Mouse (Mus musculus) cerebral cortex, adult 2 months (tissue): ENCODE data around the gene Hist1h4b.

Source experiments
- WGBS: fragments of 180-500 bp; shearing (Covaris S2); methylation state at CpG from one replicate; pipeline ENCODE4 v1.1.7; 2018; 5-methylcytosine and 5-hydroxymethylcytosine counted together

The Hist1h4b gene

DNA sequence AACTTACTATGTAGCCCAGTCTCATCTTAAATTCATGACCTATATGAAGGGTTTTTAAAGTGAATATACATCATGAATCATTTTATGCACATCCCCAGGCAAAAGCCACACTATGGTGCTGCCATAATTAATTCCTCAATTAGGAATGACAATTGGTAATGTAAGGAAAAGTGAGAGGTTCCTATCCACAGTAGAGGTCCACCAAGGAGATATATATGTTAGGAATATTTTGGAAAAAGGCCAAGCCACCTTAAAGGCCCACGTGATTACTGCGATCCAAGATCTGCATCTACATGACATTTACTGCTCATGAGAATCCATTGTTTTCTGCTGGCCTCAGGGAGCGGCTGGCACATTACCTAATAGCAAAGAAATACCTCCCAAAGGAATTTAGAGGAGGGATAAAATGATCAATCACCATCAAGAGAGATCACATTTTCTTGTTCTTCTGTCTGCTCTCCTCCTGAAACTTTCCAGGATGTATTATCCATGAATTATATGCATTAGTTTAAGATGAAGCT is 2.5 kb downstream of the Hist1h4b start:
- 69% methylated on average over 3 of the region's 3 CpGs for WGBS

DNA sequence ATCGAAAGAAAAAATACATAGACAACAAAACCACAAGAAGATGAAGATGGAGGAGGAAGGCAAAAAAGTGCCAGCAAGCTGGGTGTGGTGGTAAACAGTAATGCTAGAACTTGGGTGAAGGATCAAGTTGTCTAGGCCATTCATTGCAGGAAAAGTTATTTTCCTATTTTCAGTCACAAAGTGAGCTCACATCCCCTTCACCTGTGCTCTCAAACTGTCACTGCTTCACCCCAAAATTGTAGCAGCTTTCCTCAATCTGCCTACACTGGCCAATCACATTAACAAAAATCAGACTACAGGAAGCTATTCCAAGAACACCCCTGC is 3.1 kb downstream of the Hist1h4b start:
- 78% methylated on average over 1 of the region's 1 CpGs for WGBS

DNA sequence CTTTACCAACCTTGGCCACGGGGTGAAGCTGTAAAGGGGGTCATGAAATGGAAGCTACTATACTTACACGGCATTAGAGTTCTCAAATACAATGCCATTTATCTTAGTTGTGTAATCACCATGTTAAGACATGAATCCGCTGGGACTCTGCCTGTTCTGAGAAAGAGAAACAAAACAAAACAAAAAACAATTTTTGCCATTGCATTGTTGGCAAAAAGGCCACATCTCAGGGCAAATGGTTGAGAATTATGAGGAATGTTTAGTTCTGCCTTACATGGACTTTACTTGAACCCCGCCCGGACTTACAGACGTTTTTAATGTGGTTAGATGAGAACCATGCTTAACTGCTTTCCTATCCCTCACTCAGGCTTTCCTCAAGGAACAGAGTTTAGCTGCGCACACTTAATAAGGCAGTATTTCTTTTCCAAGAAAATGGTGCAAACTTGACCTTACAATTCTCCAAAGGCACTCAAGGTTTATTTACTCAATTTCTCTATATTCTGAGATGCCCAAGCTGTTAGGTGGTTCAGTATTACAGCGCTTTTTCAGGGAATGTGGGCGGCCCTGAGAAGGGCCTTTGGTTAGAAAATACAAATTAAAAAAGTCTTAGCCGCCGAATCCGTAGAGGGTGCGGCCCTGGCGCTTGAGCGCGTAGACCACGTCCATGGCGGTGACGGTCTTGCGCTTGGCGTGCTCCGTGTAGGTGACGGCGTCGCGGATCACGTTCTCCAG is 3.6 kb downstream of the Hist1h4b start:
- WGBS = 2% methylated on average over 22 of the region's 27 CpGs

DNA sequence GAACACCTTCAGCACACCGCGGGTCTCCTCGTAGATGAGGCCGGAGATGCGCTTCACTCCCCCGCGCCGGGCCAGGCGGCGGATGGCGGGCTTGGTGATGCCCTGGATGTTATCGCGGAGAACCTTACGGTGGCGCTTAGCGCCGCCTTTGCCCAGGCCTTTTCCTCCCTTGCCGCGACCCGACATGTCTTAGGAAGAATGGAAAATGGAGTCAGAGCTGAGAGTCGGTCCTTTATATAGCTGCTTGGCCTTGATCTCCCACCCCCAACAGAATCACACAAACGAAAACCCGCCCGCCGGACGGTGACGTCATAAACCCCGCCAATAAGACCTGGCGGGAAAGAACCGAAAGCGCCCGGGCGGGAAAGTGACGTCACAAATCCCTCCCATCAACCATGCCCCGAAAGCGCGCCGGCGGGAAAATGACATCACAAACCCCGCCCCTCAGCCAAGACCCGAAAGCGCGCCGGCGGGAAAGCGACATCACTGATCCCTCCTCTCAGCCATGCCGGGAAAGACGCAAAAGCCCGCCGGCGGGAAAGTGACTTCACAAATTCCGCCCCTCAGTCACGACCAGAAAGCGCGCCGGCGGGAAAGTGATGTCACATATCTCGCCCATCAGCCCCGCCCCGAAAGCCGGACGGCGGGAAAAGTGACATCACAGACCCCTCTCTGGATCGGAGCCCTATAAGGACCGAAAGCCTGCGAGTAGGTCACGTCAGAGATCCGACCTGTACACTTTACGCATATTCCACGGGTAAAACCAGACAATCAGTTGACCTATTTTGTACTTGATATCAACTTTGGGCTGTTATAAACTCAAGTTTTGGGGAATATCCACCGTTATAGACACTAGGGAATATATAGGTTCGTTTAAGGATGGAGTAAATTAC is 4.4 kb downstream of the Hist1h4b start, which contains the start of gene Hist1h4a:
Gene Hist1h4a, minus strand, starts transcription at position 259 of the 893 bp plus-strand sequence.
- under 1% methylated on average over 63 of the region's 72 CpGs for WGBS

DNA sequence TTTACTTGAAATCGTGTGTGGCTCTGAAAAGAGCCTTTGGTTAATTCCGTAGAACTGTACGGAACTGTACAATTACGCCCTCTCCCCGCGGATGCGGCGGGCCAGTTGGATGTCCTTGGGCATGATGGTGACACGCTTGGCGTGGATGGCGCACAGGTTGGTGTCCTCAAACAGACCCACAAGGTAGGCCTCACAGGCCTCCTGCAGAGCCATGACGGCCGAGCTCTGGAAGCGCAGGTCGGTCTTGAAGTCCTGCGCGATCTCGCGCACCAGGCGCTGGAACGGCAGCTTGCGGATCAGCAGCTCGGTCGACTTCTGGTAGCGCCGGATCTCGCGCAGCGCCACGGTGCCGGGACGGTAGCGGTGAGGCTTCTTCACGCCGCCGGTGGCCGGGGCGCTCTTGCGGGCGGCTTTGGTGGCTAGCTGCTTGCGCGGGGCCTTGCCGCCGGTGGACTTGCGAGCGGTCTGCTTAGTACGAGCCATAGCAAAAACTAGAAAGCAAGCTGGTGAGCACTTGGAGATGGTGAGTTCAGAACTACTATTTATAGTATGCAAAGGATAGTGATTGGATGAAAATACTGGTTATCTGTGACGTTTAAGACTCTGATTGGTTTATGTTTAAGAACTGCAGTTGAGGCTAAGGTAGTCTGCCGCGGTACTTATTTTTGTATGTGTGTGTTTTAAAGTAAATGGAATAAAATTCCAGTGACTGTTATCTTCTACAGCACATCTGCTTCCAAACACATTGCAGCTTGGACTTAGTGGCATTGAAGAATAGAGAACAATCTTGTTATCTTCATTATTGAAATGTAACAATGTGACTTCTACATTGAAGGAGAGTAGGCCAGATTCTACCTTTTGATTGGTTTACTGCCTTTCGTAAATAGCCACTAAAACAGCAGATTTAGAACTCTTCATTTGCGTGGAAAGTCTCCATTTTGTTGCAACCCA is 5.3 kb downstream of the Hist1h4b start, which contains the start of gene Hist1h3a:
Gene Hist1h3a, minus strand, starts transcription at position 516 of the 951 bp plus-strand sequence.
- under 1% methylated on average over 43 of the region's 52 CpGs for WGBS

DNA sequence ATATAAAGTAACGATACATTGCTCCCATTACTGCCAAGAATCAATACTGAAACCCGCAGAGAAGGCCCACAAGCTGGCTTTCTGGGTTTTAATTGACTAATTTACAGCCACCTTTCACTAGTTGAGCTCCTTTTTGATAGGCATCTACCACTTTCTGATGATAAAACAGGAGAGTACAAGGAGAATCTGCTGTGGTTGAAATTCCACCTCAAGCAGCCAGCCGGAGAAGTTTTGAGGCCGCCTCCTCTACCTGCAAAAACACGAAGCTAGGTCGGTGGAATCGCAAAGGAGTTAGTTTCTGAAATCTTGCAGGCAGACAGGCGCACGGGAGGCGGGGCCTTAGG is 6.4 kb downstream of the Hist1h4b start:
- WGBS = 2% methylated on average over 10 of the region's 10 CpGs

DNA sequence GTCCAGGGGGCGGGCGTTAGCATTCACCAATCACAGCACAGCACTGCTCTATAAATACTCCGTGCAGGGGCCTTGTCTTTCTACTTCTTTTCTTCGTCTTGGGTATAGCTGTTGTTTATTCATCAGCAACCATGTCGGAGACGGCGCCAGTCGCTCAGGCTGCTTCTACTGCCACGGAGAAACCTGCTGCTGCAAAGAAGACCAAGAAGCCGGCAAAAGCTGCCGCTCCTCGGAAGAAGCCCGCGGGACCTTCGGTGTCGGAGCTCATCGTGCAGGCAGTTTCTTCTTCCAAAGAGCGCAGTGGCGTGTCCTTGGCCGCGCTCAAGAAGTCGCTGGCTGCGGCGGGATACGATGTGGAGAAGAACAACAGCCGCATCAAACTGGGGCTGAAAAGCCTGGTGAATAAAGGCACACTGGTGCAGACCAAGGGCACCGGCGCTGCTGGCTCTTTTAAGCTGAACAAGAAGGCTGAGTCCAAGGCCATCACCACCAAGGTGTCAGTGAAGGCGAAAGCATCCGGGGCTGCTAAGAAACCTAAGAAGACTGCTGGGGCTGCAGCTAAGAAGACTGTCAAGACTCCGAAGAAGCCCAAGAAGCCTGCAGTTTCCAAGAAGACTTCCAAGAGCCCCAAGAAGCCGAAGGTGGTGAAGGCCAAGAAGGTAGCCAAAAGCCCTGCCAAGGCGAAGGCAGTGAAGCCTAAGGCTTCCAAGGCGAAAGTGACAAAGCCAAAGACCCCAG is 6.9 kb downstream of the Hist1h4b start, which contains the start of gene Hist1h1a:
Gene Hist1h1a, plus strand, starts transcription at position 81 of the 738 bp plus-strand sequence.
- WGBS = 3% methylated on average over 34 of the region's 34 CpGs

DNA sequence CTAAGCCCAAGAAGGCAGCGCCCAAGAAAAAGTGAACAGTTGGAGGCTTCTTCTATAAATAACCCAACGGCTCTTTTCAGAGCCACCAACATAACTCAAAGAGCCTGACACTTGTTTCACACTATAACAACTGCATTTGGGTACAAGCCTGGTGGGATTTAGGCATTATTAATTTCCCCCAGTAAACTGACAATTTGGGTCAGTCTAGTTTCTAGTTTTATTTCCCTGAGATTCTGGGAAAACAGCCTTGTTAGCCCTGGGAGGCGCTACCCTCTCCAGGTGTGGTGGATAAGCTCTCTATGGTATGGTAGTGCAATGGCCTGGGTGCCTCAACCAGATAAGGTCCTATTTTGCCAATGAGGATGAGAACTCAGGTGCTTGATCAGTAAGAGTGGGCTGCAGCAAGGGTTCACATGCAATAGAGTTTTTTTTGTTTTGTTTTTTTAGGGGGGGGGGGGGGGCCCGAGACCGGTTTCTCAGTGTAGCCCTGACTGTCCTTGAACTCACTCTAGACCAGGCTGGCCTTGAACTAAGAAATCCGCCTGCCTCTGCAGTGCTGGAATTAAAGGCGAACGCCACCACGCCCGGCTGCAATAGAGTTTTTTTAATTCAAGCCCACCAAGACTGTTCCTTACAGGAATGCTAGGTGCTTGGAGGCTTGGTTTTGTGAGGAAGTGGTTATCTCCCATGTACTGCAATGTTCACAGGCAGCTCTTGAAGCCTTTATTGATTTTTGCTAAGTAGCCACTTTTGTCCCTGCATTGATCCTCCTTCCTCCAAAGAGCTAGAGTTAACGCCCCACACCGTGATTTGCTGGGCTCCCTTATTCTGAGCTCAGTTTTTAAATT is 7.7 kb downstream of the Hist1h4b start:
- WGBS = 49% methylated on average over 12 of the region's 12 CpGs

DNA sequence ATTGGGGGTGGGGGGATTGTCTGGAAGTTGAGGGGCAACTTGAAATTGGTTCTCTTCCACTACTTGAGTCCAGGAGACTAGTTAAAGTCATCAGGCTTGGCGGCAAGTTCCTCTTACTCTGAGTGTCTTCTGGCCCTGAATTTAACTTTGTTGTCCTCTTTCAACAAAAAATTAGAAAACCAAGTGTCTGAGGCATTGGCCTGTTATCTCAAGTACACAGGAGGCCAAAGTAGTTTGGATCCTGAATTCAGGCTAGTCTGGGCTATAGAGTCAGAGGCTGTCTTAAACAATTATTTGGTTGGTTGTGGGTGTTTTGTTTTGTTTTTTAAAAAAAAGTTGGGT is 8.3 kb downstream of the Hist1h4b start:
- 90% methylated on average over 1 of the region's 1 CpGs for WGBS

DNA sequence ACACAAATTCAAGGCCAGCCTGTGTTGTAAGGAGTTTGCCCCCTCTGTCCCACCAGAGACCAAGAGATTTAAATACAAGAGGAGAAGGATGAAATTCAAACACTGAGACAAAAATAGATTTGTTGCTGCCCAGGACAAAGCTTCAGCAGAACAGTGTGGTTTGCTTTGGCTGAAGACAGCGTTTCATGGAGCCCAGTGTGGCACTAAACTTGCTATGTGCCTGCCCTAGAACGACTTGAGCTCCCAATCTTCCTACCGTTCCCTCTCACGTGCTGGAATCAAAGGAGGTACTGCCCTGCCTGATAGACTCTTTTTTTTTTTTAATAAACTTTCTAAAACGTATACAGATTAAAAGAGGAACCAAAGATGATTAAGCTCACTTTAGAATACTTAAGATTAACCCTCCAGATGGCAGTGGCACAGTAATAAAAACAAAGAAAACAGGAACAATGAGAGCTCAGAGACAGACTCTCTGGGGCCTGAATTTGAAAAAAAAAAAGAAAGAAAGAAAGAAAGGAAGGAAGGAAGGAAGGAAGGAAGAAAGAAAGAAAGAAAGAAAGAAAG is 12.1 kb downstream of the Hist1h4b start:
- 56% methylated on average over 5 of the region's 5 CpGs for WGBS

DNA sequence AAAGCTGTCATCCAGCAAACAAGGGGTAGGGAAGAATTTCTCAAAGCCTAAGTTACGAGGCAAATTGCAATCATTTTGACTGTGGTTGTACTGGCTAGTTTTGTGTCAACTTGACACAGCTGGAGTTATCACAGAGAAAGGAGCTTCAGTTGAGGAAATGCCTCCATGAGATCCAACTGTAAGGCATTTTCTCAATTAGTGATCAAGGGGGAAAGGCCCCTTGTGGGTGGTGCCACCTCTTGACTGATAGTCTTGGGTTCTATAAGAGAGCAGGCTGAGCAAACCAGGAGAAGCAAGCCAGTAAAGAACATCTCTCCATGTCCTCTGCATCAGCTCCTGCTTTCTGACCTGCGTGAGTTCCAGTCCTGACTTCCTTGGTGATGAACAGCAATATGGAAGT is 12.8 kb downstream of the Hist1h4b start, which contains the start of gene Trim38:
Gene Trim38, plus strand, starts transcription at position 301 of the 400 bp plus-strand sequence.
- WGBS = 94% methylated on average over 2 of the region's 2 CpGs

DNA sequence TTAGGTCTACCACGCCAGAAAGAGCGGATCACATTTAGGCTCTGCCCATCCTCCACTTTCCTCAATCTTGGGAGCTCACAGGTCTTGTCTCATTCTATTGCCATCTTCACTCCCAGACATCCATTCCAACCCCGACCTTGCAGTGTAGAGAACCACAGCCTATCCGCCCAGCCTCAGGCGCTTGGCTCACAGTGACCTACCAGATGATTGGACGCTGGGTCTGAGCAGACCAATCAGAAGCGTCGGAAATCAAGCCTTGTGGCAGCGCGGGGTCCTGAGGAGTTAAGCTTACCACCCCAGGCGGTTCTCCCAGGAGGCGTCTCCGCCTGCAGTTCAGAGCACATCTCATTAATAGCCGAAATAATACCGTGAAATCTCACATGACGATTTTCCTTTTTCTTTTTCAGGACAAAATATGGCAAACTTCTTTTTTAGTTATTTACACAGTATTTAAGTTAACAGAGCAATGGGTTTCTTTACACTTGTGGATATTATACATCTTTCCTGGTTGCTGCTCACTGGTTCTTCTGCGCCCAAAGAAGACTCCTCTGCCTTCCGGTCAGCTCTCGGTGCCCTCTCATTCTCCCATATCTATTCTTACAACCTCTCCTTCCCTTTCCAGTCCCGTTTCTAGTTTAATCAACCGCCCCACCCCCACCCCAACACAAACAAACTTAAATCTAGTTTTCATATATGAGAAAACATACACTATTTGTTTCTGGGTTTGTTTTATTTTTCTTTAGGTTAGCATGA is 15.9 kb downstream of the Hist1h4b start:
- WGBS = 26% methylated on average over 21 of the region's 21 CpGs

DNA sequence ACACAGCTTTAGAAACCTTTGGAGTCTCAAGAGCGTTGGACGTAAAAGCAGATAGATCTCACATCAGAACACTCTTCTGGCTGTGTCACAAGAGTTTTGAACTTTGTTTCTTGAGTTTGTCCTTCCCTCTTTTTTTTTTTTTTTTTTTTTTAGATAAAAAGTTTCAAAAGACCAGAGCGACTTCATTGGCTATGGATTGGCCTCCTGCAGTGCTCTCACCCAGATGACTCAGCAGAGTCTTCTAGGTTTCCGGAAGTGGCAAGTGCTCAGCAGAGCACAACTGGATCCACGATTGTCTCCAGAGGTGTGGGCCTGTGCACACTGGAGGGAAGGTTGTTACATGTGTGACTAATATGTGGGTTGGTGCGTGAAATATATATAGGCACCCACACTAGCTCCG is 21.5 kb downstream of the Hist1h4b start:
- WGBS = 93% methylated on average over 7 of the region's 7 CpGs

DNA sequence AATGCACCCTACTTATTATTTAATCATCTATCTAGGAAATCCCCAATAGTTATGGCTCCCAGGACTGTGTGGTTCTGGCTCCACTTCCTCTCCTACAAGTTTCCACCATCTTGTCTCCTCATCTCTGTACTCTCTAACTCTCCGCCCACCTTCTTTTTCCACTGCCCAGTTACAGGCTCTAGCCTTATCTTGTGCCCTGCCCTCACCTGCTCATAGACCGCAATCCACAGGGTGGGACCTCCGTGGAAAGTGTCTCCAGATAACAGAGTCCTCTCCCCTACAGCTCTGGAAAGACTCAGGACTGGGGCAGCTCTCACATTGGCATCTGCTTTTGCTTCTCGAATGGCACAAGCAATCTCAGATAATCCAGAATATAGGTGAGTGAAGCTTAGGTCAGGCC is 22.2 kb downstream of the Hist1h4b start:
- 96% methylated on average over 4 of the region's 4 CpGs for WGBS

DNA sequence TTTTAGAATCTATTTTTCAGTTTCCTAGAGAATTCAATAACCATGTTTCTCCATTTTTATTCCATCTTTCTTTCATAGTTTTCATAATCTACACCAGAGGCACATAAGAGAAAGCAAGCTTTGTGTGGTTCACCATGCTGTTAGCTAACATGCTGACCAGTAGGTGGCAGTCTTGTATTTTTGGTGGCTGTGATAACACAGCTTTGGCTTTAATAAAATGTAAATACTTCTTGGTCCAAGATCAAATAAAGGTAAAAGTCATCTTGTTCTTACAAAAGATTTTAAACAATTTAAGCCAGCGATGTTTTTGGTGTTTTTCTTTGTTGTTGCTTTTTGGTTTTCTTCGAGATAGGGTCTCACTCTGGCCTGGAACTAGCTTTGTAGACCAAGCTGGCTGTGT is 35.7 kb downstream of the Hist1h4b start:
- WGBS = 40% methylated on average over 2 of the region's 2 CpGs

DNA sequence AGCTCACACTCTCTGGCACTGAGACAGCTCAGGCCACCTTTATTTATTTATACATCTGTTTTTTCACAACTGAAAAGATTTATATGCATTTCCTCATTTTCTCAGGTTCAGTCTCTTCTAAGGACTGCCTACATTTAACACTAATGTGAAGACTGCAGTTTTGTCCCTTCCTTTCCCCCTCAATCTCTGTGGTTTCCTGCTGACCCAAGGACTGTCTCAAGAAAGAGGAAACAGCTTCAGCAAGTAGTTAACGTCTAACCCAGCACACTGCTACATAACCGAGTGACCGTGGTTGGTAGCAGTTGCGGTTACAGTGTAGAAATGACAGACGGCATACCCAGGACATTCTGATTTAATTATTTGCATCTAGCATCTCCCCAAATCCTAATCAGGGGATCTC is 42.6 kb downstream of the Hist1h4b start:
- WGBS = 81% methylated on average over 5 of the region's 5 CpGs

DNA sequence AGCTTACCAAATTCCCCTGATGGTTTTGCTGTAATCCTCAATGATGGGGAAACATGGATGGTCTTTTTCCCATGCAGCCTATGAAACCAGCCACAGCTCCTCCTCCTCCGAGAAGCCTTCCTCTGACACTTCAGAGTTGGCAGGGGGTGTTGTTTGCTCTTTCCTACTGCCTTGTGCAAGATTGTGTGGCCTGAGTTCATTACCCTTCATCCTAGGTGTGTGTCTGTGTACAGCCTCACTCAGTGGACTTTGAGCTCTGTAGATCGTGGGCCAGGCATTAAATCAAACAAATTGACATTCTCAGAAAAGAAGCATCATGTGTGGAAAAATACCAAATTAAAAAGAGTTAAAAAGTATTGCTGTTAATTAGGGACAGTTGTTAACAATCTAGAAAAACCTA is 47.7 kb downstream of the Hist1h4b start:
- WGBS = 86% methylated on average over 2 of the region's 2 CpGs

DNA sequence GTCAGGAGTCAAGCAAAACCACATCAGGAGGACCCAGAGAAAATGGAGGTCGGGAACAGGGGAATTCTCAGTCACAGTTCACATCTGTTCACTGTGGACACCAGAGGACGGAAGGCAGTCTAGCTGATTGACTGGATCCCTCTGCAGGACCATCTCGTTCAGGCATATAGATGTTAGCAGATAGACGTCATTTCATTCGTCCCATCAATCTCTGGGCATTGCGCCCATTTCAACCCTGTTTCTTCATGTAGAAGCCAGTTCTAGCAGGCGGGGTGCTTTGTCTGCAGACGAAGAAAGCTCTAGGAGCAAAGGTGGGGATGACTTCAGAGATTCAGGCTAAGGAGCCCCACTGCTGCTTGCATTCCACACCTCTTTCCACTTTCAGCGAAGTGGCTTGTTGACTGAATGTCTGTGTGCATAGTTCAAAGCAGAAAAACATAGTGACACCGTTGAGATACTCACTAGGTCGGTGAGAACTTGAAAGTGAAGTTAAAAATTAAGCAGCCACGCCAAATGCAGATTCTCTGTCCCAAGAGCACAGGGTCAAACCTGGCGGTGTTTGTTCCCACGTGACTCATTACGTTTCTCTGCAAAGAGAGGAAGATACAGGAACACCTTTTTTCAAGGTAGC is 49.7 kb downstream of the Hist1h4b start, which contains the start of gene Slc17a2:
Gene Slc17a2, plus strand, starts transcription at position 572 of the 631 bp plus-strand sequence.
- WGBS = 85% methylated on average over 15 of the region's 15 CpGs
